Mouse (Mus musculus) stomach, embryonic 14.5 days (tissue): ENCODE measurements around the gene Magt1. TPM values are rescaled to one million over a fixed set of nuclear protein-coding genes. Genes with fewer than 3 reads are reported as not detected.
"Not testable (repeated sequence)": the region's sequence is repeated elsewhere in the genome, so short reads cannot be mapped to it uniquely, and the experiment has no call there.

Source experiments
- ATAC-seq: fragments of 200-750 bp; cut with Nextera tagmentation; 2 replicates; pipeline ENCODE4 v1.8.0; 2017; ENCODE audit warnings: low read depth, moderate TSS enrichment; ENCODE audit not compliant: insufficient number of reproducible peaks, insufficient read depth, low FRiP score
- H3K27ac ChIP-seq: fragments of 300-500 bp; sonication (generic); 2 replicates; pipeline ENCODE4 v1.5.1; 2014; ENCODE audit warnings: mild to moderate bottlenecking, low read length, moderate library complexity, mixed read lengths
- H3K27me3 ChIP-seq: fragments of 300-500 bp; sonication (generic); 2 replicates; pipeline ENCODE4 v1.6.1; 2014; ENCODE audit warnings: low read length, control low read depth, mixed read lengths; ENCODE audit not compliant: control insufficient read depth, insufficient read depth
- H3K36me3 ChIP-seq: fragments of 300-500 bp; sonication (generic); 2 replicates; pipeline ENCODE4 v1.6.1; 2014; ENCODE audit warnings: mild to moderate bottlenecking, control low read depth, low read length, moderate library complexity, mixed read lengths; ENCODE audit not compliant: control insufficient read depth, insufficient read depth
- H3K4me1 ChIP-seq: fragments of 300-500 bp; sonication (generic); 2 replicates; pipeline ENCODE4 v1.6.1; 2014; ENCODE audit warnings: low read length, control low read depth, mixed read lengths; ENCODE audit not compliant: control insufficient read depth, insufficient read depth
- H3K4me2 ChIP-seq: fragments of 300-500 bp; sonication (generic); replicated peaks from 2 replicates; pipeline ENCODE4 v1.6.1; 2014; ENCODE audit warnings: low read depth, low read length, control low read depth
- H3K4me3 ChIP-seq: fragments of 300-500 bp; sonication (generic); 2 replicates; pipeline ENCODE4 v1.5.1; 2014; ENCODE audit warnings: low read depth, low read length, control low read depth
- H3K9ac ChIP-seq: fragments of 300-500 bp; sonication (generic); replicated peaks from 2 replicates; pipeline ENCODE4 v1.6.1; 2014; ENCODE audit warnings: low read depth, mild to moderate bottlenecking, control low read depth, low read length, moderate library complexity, mixed read lengths
- H3K9me3 ChIP-seq: fragments of 300-500 bp; sonication (generic); 2 replicates; pipeline ENCODE4 v1.6.1; 2016; ENCODE audit warnings: low read depth, low read length, control low read depth; ENCODE audit not compliant: control insufficient read depth
- WGBS: fragments of 180-500 bp; shearing (Covaris S2); extraction: QIAGEN DNeasy Blood & Tissue Kit; methylation state at CpG from one replicate; pipeline ENCODE4 v1.1.7; 2014; 5-methylcytosine and 5-hydroxymethylcytosine counted together
- polyA plus RNA-seq: library from polyadenylated mRNA; unstranded; fragments of >200 nt; fragmentation: Nextera tagmentation; extraction: Ambion mirVana; gene quantifications from 2 replicates; pipeline ENCODE4 v1.2.1, GENCODE M21; 2014

Magt1 gene
- polyA plus RNA-seq, 1 experiment from 2014 or later, result 68.6 TPM

- H3K9me3 ChIP-seq, result no peaks in the 10 kb centered on the region
- no peak overlapping the region for H3K9ac ChIP-seq
- H3K27me3 ChIP-seq, result no peaks in the 10 kb centered on the region
- no peaks in the 10 kb centered on the region for H3K36me3 ChIP-seq
- H3K4me2 ChIP-seq, result no peak overlapping the region
- no peak for ATAC-seq
- no peak overlapping the region for H3K27ac ChIP-seq
- WGBS, result 23% methylated on average over 2 of the region's 2 CpGs
- no peak overlapping the region for H3K4me3 ChIP-seq
- 0 out of 2 replicates have a peak, but pooled peaks cover 3% of the 10 kb centered on the region for H3K4me1 ChIP-seq
Measured at GRCm38 (mm10) chrX:106013217-106013616, 1.5 kb upstream of the Magt1 start.

GRCm38 (mm10) chrX:106012559-106012958, 853 bp upstream of the Magt1 start:
- H3K4me1 ChIP-seq, result 0 out of 2 replicates have a peak, but pooled peaks cover 3% of the 10 kb centered on the region
- 60% methylated on average over 3 of the region's 3 CpGs for whole genome bisulfite sequencing
- H3K4me3 ChIP-seq, result peak overlapping the region; percentile 8; the same call in 1 of the 2 replicates
- H3K9me3 ChIP-seq, result no peaks in the 10 kb centered on the region
- H3K36me3 ChIP-seq, result no peaks in the 10 kb centered on the region
- no peak for ATAC-seq
- H3K27me3 ChIP-seq, result no peaks in the 10 kb centered on the region
- H3K4me2 ChIP-seq, result peak overlapping the region; percentile 35
- H3K27ac ChIP-seq, result peak overlapping the region; percentile 59; the same call in 1 of the 2 replicates
- no peak overlapping the region for H3K9ac ChIP-seq

GRCm38 (mm10) chrX:106010762-106011161, 944 bp downstream of the Magt1 start:
- WGBS, result 13% methylated on average over 3 of the region's 3 CpGs
- peak overlapping the region; percentile 50 for H3K4me3 ChIP-seq
- no peak for ATAC-seq
- H3K4me2 ChIP-seq, result peak overlapping the region; percentile 35
- H3K9me3 ChIP-seq, result no peaks in the 10 kb centered on the region
- no peak overlapping the region for H3K27ac ChIP-seq
- 0 out of 2 replicates have a peak, but pooled peaks cover 3% of the 10 kb centered on the region for H3K4me1 ChIP-seq
- no peaks in the 10 kb centered on the region for H3K27me3 ChIP-seq
- H3K9ac ChIP-seq, result peak overlapping the region; percentile 45; the same call in 1 of the 2 replicates
- H3K36me3 ChIP-seq, result no peaks in the 10 kb centered on the region

GRCm38 (mm10) chrX:106001605-106002004, 10.1 kb downstream of the Magt1 start:
- H3K4me3 ChIP-seq, result no peak overlapping the region
- ATAC-seq, result no peak
- H3K27ac ChIP-seq, result no peak overlapping the region
- no peaks in the 10 kb centered on the region for H3K9me3 ChIP-seq
- 66% methylated on average over 1 of the region's 1 CpGs for WGBS
- no peaks in the 10 kb centered on the region for H3K36me3 ChIP-seq
- no peak overlapping the region for H3K9ac ChIP-seq
- H3K4me2 ChIP-seq, result no peak overlapping the region
- H3K4me1 ChIP-seq, result no peaks in the 10 kb centered on the region
- no peaks in the 10 kb centered on the region for H3K27me3 ChIP-seq

GRCm38 (mm10) chrX:105957091-105957490, 54.6 kb downstream of the Magt1 start:
- not testable (repeated sequence) for H3K27ac ChIP-seq, H3K9ac ChIP-seq, H3K4me1 ChIP-seq, H3K36me3 ChIP-seq, H3K27me3 ChIP-seq, H3K4me3 ChIP-seq, H3K9me3 ChIP-seq, ATAC-seq, H3K4me2 ChIP-seq
- WGBS, result 76% methylated on average over 14 of the region's 14 CpGs

GRCm38 (mm10) chrX:105953999-105954398, 57.7 kb downstream of the Magt1 start:
- WGBS, result 73% methylated on average over 2 of the region's 2 CpGs
- ATAC-seq, result no peak
- Histone ChIP-seq H3K9ac (no peak overlapping the region), H3K4me1 (no peaks in the 10 kb centered on the region), H3K27ac (no peak overlapping the region), H3K9me3 (no peaks in the 10 kb centered on the region), H3K4me3 (no peak overlapping the region), H3K4me2 (no peak overlapping the region), H3K36me3 (no peaks in the 10 kb centered on the region), H3K27me3 (no peaks in the 10 kb centered on the region)

GRCm38 (mm10) chrX:105946357-105946756, 65.3 kb downstream of the Magt1 start:
- Histone ChIP-seq H3K27me3 (no peaks in the 10 kb centered on the region), H3K36me3 (no peaks in the 10 kb centered on the region), H3K4me2 (no peak overlapping the region), H3K9me3 (no peaks in the 10 kb centered on the region), H3K9ac (no peak overlapping the region), H3K27ac (no peak overlapping the region), H3K4me3 (no peak overlapping the region), H3K4me1 (no peaks in the 10 kb centered on the region)
- ATAC-seq, result no peak
- 48% methylated on average over 1 of the region's 1 CpGs for WGBS

- H3K4me3 ChIP-seq, result no peak overlapping the region
- H3K4me1 ChIP-seq, result no peaks in the 10 kb centered on the region
- no peak overlapping the region for H3K4me2 ChIP-seq
- 85% methylated on average over 7 of the region's 7 CpGs for whole genome bisulfite sequencing
- no peak overlapping the region for H3K9ac ChIP-seq
- ATAC-seq, result no peak
- no peak overlapping the region for H3K27ac ChIP-seq
- no peaks in the 10 kb centered on the region for H3K27me3 ChIP-seq
- H3K36me3 ChIP-seq, result no peaks in the 10 kb centered on the region
- no peaks in the 10 kb centered on the region for H3K9me3 ChIP-seq
Measured at GRCm38 (mm10) chrX:105939245-105939644, 72.5 kb downstream of the Magt1 start.

GRCm38 (mm10) chrX:105937736-105938135, 74.0 kb downstream of the Magt1 start:
- no peak overlapping the region for H3K9ac ChIP-seq
- H3K36me3 ChIP-seq, result no peaks in the 10 kb centered on the region
- H3K4me2 ChIP-seq, result no peak overlapping the region
- WGBS, result 60% methylated on average over 2 of the region's 2 CpGs
- H3K4me1 ChIP-seq, result no peaks in the 10 kb centered on the region
- H3K27me3 ChIP-seq, result no peaks in the 10 kb centered on the region
- H3K9me3 ChIP-seq, result no peaks in the 10 kb centered on the region
- ATAC-seq, result no peak
- no peak overlapping the region for H3K4me3 ChIP-seq
- H3K27ac ChIP-seq, result no peak overlapping the region
